Mouse (Mus musculus) lung, adult 2 months (tissue): ENCODE measurements around the gene Gm11037.

Experiments
- CTCF ChIP-seq: fragments of 200-500 bp; IDR thresholded peaks from 2 replicates; pipeline ENCODE4 v1.5.1; 2011; ENCODE audit warnings: mild to moderate bottlenecking, low read length, control low read depth; ENCODE audit not compliant: insufficient read depth
- POLR2A ChIP-seq: fragments of 200-500 bp; IDR thresholded peaks from 2 replicates; pipeline ENCODE4 v1.6.1; 2011; ENCODE audit warnings: low read depth, mild to moderate bottlenecking, control low read depth, low read length, borderline replicate concordance; ENCODE audit errors: extremely low read depth

DNA sequence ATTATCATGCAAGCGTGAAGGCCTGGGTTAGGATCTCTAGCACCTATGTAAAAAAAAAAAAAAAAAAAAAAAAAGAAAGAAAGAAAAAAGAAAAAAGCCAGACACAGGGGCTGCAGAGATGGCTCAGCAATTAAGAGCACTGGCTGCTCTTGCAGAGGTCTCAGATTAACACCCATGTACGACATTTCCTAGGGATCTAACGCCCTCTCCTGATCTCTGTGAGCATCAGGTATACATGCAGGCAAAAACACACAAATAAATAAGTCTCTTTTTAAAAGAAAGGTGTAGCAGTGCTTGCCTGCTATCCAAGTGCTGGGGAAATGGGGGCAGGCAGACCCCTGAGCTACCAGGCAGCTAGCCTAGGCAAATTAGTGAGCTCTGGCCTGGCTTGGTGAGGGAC, 31.8 kb upstream of the Gm11037 start:
- TF ChIP-seq POLR2A (no peak), CTCF (no peak)
